Mouse (Mus musculus) ovary, postnatal 14 days (tissue): ENCODE data around the gene Olfr726.

Experiments
- DNase-seq: peaks from one replicate; pipeline ENCODE4 v3.0.0; 2022; ENCODE audit warnings: low spot score

Olfr726 gene

DNA sequence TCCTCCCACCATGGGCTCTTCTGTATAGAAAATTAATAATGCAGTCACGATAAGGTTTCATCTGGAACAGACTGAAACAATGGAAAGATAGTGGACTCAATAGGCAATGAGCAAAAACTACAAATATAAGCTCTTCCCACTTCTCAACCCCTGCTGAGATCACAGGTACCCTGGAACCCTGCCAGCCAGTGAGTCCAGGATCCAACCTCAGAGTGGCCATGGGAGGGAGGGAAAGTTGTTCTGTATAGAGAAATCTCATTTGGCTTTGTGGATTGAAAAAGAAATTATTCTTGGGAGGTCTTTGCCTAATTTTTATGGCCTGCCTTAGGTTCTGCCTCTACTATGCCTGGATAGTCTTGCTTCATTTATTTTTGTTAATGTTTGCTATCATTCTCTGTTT, at the start of gene Olfr726:
TSS of gene Olfr726 (minus strand) at position 101 of the 400 bp plus-strand sequence.
- DNase-seq, result no peak

DNA sequence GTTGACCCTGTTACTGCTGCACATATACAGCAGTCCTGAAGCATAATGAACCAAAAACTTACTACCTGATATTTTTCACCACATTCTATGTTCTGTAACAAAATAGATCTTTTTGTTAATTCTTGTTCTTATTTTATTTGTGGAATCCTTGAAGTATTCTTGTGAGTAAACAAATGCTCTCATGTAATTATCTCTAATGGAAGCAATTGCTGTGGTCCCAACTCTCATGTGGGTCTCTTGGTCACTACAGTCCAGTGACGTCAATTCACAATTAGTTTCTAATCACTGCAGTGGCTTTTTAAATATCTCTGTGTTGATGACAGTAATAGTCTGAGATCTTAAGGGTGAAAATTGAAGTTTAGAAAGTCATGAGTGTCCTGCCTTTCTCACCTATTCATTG, 32.1 kb upstream of the Olfr726 start, which contains the start of gene Olfr727:
TSS of gene Olfr727 (plus strand) at position 301 of the 400 bp plus-strand sequence.
- DNase-seq, result no peak

DNA sequence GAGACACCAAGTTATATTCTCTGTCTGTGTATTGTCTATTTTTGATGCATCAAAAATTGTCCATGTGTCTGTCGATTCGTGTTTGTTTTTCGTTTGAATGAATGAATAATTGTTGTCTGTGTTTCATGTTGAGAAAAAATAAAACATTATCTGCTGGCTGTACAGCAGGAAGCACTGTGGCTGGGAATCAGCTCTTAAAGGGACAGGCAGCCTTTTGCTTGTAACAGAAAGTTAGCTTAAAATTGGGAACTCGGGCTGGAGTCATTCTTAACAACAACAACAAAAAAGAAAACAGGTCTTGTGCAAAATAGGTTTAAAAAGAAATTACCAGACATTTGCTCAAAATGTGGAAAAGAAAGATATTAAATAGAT, 28.0 kb downstream of the Olfr726 start:
- no peak for DNase-seq

DNA sequence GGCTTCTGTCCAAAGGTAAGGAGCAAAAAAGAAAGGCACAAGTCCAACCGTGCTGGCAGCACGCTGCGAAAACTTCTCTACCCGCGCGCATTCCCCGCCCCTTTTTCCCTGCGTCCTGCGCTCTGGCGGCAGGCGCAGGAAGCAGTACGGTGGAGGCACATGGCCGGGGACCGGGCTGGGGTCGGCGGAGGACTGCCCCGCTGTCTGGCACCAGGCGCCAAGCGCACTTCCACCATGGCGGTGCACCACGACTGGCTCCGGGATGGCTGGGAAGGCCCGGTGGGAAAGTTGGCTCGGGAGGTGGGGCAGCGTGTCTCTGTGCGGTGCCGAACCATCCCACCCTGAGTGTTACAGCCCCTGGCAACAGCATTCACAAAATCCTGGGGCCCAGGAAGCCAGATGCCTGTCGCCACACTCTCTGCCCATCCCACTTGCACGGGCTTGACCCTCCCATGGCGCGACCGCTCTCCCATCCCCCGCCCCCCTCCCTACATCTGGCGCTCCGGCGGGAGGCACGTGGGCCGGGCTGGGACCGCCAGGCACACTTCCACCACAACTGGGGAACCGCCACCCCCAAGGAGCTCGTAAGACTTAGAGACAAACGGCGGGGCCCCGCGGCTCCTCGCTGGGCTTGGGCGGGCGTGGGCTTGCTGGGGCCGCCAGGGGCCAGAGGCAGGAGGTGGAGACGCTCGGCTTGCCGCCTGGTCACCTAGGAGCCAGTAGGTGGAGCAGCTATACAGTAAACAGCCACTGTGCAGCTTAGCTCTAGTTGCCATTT, 28.6 kb downstream of the Olfr726 start:
- DNase-seq, result peak; percentile 28

DNA sequence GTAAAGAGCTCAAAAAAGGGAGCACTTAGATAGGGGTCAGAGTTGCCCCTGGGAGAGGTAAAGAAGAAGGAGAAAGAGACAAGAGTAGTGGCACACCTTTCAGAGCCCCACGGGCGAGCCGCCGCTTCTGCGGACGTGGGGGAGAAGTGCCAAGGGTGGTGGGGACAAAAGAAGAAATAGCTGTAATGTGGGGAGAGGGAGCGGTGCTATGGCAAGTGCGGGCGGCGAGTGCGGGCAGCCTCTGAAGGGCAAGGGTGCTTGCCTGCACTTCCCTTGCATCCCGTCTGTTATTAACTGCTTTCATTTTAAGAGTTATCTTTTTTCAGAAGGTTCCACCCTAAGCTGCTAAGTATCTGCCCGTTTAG, 29.2 kb downstream of the Olfr726 start:
- DNase-seq, result peak; percentile 2

DNA sequence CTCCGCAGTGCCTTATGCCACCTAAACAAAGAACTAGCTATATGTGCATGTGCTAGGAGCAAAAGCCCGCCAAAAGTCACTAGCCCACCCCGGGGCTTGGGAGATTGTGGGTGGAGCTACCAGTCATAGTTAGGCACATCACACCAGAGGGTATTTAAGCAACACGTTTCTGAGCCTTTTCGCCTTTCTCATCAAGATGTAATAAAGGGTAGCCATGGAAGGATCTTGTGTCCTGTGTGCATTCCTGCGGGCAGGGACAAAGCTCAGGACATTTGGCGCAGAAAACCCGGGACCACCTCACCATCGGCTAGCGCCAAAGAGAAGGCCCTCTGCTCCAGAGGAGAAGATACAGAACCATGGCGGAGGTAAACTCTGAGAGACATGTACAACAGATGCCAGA, 29.6 kb downstream of the Olfr726 start:
- DNase-seq, result no peak

GRCm38 (mm10) chr14:50040275-50040674, 50.5 kb downstream of the Olfr726 start, which contains the start of gene Olfr725:
TSS of gene Olfr725 (minus strand) at chr14:50040375.
- no peak for DNase-seq
